Mouse (Mus musculus): ENCODE measurements around the gene Pak4. TPM values are rescaled to one million over a fixed set of nuclear protein-coding genes. Genes with fewer than 3 reads are reported as not detected.
A peak's percentile ranks its signal among the peaks of the same experiment; 100 is the strongest.
"Not testable (repeated sequence)": the region's sequence is repeated elsewhere in the genome, so short reads cannot be mapped to it uniquely, and the experiment has no call there.

The Pak4 gene
- polyA plus RNA-seq, 1 experiment from 2014 or later = 30.0 TPM

DNA sequence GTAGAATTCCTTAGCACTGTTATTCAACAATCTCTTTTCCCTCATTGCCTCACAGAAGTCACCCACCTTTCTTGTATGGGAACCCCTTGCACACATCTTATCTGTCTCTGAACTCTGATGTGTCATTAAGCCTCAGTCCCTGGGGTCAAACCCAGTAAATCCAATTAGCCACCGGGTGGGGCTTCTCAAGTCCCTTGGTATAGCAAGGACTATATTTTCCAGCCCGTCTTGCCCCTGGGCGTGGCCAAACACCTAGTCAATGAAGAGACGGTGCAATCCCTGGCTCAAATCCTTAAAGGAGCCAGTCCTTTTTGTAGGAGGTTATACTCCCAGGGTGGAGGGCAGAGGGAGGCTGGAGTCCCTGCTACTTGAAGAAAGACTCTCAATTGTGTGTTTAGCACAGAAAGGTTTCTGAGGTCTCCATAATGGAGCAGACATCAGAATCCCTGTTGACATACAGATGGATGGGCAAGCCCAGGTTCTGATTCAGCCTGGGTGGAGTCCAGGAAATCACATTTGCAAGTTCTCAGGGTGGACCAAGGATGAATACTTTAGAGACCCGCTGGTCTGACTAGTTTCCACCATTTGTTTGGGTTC, 41.9 kb downstream of the Pak4 start:
- H3K27ac ChIP-seq (replicated peaks) = no peak overlapping the region
- no peaks in the 10 kb centered on the region for H3K27me3 ChIP-seq
- 16% methylated on average over 5 of the region's 5 CpGs for WGBS
- H3K36me3 ChIP-seq = peaks cover 15% of the 10 kb centered on the region
- H3K4me2 ChIP-seq (replicated peaks) = no peak overlapping the region
- no peak for ATAC-seq (replicated peaks)
- H3K4me3 ChIP-seq = no peak overlapping the region
- no peaks in the 10 kb centered on the region for H3K9me3 ChIP-seq
- no peaks in the 10 kb centered on the region for H3K4me1 ChIP-seq
- no peak overlapping the region for H3K9ac ChIP-seq (replicated peaks)

DNA sequence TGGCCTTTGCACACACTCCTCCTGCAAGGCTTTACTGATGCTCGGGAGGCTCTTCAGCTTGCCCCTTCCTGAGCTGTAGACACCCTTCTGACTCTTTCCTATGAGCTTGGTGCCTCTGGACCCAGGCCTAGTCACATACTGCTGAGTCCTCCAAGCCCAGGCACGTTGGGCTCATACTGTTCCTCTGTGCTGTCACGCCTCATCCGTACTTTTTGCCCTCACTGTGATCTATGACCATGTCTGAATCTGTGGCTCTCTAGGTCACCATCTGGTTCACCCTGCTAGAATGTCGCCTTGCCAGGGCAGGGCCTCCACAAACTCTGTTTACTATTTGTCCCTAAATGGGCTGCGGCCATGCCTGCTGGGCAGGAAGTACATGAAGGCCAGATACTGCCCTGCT, 44.9 kb downstream of the Pak4 start:
- Histone ChIP-seq H3K9ac (replicated peaks) (no peak overlapping the region), H3K4me3 (no peak overlapping the region), H3K4me1 (no peaks in the 10 kb centered on the region), H3K9me3 (no peaks in the 10 kb centered on the region), H3K27ac (replicated peaks) (no peak overlapping the region), H3K4me2 (replicated peaks) (no peak overlapping the region), H3K27me3 (no peaks in the 10 kb centered on the region), H3K36me3 (no peaks in the 10 kb centered on the region)
- ATAC-seq (replicated peaks) = no peak
- 95% methylated on average over 6 of the region's 6 CpGs for WGBS

DNA sequence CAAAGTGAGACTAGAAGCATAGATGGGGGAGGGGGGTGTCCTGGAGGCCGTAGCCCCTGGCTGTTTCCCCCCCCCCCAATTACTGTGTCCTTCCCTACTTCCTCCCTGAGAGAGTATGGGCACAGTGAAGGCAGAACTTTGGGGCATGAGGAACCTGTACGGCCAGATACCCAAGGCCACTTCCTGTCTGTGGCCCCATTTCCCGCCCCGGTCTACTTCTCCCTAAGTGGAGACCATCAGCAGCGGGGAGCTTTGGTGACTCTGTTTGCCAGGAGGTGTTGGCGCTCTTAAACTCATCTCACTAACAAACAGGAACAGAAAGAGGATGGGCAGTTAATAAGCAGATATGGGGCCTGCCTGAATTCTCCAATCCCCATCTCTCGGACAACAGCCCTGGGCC, 50.4 kb downstream of the Pak4 start:
- no peak overlapping the region for H3K4me2 ChIP-seq (replicated peaks)
- no peak for ATAC-seq (replicated peaks)
- no peak overlapping the region for H3K4me3 ChIP-seq
- H3K36me3 ChIP-seq = no peaks in the 10 kb centered on the region
- H3K4me1 ChIP-seq = peaks cover 16% of the 10 kb centered on the region
- peaks cover 35% of the 10 kb centered on the region for H3K27me3 ChIP-seq
- WGBS = 79% methylated on average over 7 of the region's 7 CpGs
- H3K9ac ChIP-seq (replicated peaks) = no peak overlapping the region
- H3K27ac ChIP-seq (replicated peaks) = no peak overlapping the region
- H3K9me3 ChIP-seq = no peaks in the 10 kb centered on the region

DNA sequence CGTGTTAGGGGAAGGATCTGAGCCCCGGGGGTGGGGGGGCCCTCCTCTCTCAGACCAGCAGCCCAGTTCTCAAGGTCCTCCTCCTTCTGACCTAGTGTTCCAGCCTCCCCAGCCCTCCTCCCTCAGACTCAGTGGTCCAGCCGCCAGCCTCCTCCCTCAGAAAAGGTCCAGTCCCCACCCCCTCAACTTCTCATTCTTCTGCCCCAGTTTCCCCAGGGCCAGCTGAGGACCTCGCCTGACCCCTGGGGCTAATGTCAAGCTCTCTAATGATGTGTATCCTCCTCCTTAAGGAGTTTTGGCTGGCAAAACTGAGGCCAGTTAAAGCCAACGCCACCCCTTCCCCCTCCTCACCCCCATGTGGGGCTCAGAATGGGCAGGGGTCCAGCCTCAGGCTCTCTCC, 50.8 kb downstream of the Pak4 start, which contains the start of gene Nccrp1:
Nccrp1 (minus strand) TSS at position 101 of the 400 bp plus-strand sequence.
- H3K36me3 ChIP-seq = no peaks in the 10 kb centered on the region
- ATAC-seq (replicated peaks) = no peak
- no peaks in the 10 kb centered on the region for H3K9me3 ChIP-seq
- H3K27me3 ChIP-seq = peaks cover 35% of the 10 kb centered on the region
- peak within 1 kb of the TSS; percentile 8 for H3K9ac ChIP-seq (replicated peaks)
- H3K4me2 ChIP-seq (replicated peaks) = peak within 1 kb of the TSS; percentile 48
- 10% methylated on average over 5 of the region's 5 CpGs for WGBS
- H3K4me3 ChIP-seq = peak within 1 kb of the TSS; percentile 21
- H3K4me1 ChIP-seq = peaks cover 16% of the 10 kb centered on the region
- H3K27ac ChIP-seq (replicated peaks) = no peak within 1 kb of the TSS

DNA sequence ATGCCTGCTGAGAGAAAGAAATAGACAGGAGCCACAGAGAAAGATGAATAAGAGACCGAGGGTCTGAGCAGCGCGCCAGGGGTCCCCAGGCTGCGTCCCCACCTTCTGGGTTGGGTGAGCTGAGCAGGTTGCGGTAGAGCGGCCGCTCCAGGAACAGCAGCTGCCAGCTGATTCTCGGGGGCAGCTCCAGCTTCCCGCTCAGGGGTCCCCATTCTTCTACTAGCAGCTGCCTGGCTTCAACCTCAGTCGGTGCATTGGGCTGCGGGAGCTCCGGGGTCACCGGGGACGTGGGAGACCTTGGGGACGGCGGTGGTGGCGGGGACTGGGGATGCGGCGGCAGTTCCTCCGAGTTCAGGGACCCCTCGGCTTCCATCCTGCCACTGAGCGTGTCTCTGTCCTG, 51.3 kb downstream of the Pak4 start:
- Histone ChIP-seq H3K4me2 (replicated peaks) (peak overlapping the region; percentile 48), H3K27me3 (peaks cover 35% of the 10 kb centered on the region), H3K27ac (replicated peaks) (no peak overlapping the region), H3K4me3 (peak overlapping the region; percentile 21), H3K9ac (replicated peaks) (peak overlapping the region; percentile 8), H3K4me1 (peaks cover 16% of the 10 kb centered on the region), H3K9me3 (no peaks in the 10 kb centered on the region), H3K36me3 (no peaks in the 10 kb centered on the region)
- ATAC-seq (replicated peaks) = no peak
- WGBS = 1% methylated on average over 22 of the region's 22 CpGs

DNA sequence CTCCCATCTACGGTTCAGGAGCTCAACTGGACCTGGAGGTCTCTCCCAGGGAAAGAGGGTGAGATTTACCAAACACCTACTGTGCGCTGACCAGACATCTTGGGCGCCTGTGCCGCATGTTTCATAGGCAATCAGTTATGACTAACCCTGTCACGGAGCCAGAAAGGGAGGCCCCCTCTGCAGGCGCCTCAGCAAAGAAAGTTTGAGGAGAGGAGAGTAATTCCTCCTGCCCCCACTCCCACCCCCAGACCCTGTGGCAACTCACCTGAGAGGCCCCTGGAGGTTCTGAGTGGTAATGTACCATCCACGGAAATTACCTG, 52.1 kb downstream of the Pak4 start:
- no peak overlapping the region for H3K4me3 ChIP-seq
- H3K4me2 ChIP-seq (replicated peaks) = no peak overlapping the region
- H3K36me3 ChIP-seq = no peaks in the 10 kb centered on the region
- ATAC-seq (replicated peaks) = no peak
- no peaks in the 10 kb centered on the region for H3K9me3 ChIP-seq
- H3K4me1 ChIP-seq = peaks cover 16% of the 10 kb centered on the region
- H3K27ac ChIP-seq (replicated peaks) = no peak overlapping the region
- WGBS = 42% methylated on average over 7 of the region's 7 CpGs
- no peak overlapping the region for H3K9ac ChIP-seq (replicated peaks)
- peaks cover 35% of the 10 kb centered on the region for H3K27me3 ChIP-seq

DNA sequence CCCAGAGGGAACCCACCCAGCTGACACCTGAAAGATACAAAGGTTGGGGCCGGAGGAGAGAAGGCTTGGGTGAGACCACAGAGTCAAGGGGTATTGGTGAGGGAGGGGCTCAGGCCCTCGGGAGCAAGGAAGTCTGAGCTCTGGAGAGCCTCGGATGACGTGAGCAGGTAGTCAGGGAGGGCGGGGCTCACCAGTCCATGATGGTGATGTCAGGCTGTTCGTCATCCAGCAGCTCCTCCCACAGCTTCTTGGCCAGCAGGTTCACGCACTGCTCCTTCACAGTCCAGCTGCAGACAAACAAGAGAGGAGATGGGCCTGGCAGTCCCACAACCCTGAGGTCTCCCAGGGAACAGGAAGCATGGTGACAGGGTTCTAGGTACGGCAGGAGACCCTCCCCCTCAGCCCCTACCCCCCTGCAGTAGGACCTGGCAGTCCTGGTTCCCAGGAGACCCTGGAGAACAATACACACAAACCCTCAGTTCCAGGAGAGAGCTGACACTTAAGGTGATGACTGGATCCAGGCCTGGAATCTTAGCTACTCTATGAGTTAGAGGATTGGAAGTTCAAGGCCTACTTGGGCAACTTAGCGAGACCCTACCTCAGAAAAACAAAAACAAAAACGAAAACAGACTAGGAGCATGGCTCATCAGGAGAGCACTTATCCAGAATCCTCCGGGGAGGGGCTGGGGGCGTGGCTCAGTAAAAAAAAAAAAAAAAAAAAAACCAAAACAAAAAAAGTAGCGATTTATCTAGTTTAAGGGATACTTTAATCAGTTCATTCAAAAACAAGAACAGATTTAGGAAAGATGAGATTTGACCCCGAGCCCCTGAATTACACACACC, 52.7 kb downstream of the Pak4 start:
- Histone ChIP-seq H3K4me3 (no peak overlapping the region), H3K4me2 (replicated peaks) (no peak overlapping the region), H3K36me3 (no peaks in the 10 kb centered on the region), H3K4me1 (peaks cover 16% of the 10 kb centered on the region), H3K27ac (replicated peaks) (no peak overlapping the region), H3K27me3 (peaks cover 35% of the 10 kb centered on the region), H3K9ac (replicated peaks) (no peak overlapping the region), H3K9me3 (no peaks in the 10 kb centered on the region)
- no peak for ATAC-seq (replicated peaks)
- WGBS = 26% methylated on average over 14 of the region's 14 CpGs

DNA sequence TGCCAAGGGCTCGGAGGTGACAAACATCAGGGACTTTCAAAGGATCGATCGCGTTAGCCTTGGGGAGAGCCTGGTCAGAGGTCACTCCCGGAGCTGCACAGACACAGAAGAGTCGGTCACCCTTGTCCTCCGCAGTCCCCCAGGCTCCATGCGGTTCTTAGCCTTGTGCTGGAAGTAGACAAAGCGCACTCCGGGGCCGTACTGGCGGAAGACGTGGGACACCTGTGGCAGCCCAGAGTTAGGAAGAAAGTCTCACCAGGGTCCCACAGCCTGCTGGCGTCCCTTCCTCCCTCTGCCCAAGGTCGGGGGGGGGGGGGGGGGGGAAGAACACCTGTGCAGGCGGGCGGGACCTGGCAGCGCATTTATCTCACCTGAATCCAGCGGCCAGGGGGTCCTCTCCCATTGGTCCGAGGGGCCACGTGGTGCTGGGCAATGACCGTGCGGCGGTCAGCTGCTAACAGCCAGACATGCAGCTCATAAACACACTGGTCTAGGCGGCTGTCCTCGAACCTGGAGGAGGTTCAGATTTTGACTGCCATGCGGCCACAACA, 53.9 kb downstream of the Pak4 start:
- Histone ChIP-seq H3K4me1 (peaks cover 16% of the 10 kb centered on the region), H3K27me3 (peaks cover 35% of the 10 kb centered on the region), H3K4me3 (no peak overlapping the region; the same call in 1 of the 2 replicates), H3K9ac (replicated peaks) (no peak overlapping the region), H3K27ac (replicated peaks) (no peak overlapping the region), H3K9me3 (no peaks in the 10 kb centered on the region), H3K36me3 (no peaks in the 10 kb centered on the region), H3K4me2 (replicated peaks) (peak overlapping the region; percentile 14; the same call in 1 of the 2 replicates)
- ATAC-seq (replicated peaks) = no peak
- WGBS = 5% methylated on average over 26 of the region's 27 CpGs

DNA sequence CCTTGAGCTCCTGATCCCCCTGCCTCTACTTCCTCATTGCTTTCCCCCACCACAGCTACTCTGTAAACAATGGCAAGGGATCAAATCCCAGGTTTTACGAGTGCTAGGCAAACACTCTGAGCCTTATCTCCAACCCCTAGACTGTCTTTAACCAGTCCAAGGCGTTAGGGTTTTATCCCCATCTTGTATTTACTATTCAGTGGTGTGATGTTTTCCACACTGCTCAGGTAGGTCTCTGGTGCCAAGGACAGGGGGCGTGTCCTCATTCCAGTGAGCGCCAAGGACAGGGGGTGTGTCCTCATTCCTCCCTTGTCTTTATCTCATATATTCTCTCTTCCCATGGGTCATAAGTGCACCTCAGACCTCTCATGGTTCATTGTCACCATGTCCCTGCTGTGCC, 57.5 kb downstream of the Pak4 start, which contains the start of gene Sycn:
Sycn (plus strand) TSS at position 360 of the 400 bp plus-strand sequence.
- Histone ChIP-seq H3K9ac (replicated peaks) (no peak within 1 kb of the TSS), H3K4me3 (no peak within 1 kb of the TSS), H3K27ac (replicated peaks) (no peak within 1 kb of the TSS), H3K4me2 (replicated peaks) (no peak within 1 kb of the TSS), H3K36me3 (no peaks in the 10 kb centered on the region), H3K27me3 (peaks cover 16% of the 10 kb centered on the region), H3K4me1 (peaks cover 7% of the 10 kb centered on the region; the same call in 1 of the 2 replicates), H3K9me3 (no peaks in the 10 kb centered on the region)
- WGBS = 90% methylated on average over 4 of the region's 4 CpGs
- no peak for ATAC-seq (replicated peaks)

DNA sequence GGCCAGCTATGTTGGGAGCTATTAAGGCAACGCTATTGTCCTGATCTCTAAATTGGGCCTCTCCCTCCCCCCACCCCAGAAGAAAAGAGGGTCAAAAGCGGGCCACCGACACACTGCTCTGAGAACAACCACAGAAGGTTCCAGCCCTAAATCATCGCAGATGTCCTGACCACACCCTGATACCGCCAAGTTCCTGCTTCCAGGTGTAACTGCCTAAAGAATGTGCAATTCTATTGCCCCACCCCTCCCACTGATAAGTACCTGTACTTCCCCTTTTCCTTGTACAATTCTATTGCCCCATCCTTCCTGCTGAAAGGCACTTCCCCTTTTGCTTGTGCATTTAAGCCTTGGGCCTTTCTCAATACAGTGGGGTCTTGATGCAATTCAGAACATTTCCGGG, 59.1 kb downstream of the Pak4 start:
- not testable (repeated sequence) for ATAC-seq (replicated peaks); H3K27me3 ChIP-seq; H3K27ac ChIP-seq (replicated peaks); H3K4me2 ChIP-seq (replicated peaks); H3K9ac ChIP-seq (replicated peaks); H3K4me3 ChIP-seq; H3K4me1 ChIP-seq; H3K9me3 ChIP-seq; H3K36me3 ChIP-seq
- 95% methylated on average over 6 of the region's 6 CpGs for WGBS

DNA sequence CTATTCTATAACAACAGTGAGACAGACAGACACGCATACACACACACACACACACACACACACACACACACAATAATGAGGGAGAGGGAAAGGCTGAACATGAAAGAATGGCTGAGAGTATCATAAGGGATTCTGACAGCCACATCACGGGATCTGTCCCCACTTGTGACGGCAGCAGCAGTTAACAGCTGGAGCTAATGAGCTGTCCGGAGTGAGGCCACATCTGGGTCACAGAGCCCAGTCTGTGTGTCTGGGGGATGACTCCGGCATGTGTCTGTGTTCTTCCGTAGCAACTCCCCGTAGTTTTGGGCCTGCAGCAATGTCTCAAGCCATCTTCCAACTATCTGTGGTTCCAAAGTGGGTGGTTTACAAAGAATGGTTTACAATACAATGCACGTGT, 66.0 kb downstream of the Pak4 start:
- no peak overlapping the region for H3K27ac ChIP-seq (replicated peaks)
- no peak overlapping the region for H3K4me3 ChIP-seq
- 75% methylated on average over 8 of the region's 8 CpGs for WGBS
- no peak overlapping the region for H3K4me2 ChIP-seq (replicated peaks)
- H3K4me1 ChIP-seq = no peaks in the 10 kb centered on the region
- H3K36me3 ChIP-seq = no peaks in the 10 kb centered on the region
- ATAC-seq (replicated peaks) = no peak
- no peaks in the 10 kb centered on the region for H3K27me3 ChIP-seq
- H3K9me3 ChIP-seq = no peaks in the 10 kb centered on the region
- no peak overlapping the region for H3K9ac ChIP-seq (replicated peaks)

DNA sequence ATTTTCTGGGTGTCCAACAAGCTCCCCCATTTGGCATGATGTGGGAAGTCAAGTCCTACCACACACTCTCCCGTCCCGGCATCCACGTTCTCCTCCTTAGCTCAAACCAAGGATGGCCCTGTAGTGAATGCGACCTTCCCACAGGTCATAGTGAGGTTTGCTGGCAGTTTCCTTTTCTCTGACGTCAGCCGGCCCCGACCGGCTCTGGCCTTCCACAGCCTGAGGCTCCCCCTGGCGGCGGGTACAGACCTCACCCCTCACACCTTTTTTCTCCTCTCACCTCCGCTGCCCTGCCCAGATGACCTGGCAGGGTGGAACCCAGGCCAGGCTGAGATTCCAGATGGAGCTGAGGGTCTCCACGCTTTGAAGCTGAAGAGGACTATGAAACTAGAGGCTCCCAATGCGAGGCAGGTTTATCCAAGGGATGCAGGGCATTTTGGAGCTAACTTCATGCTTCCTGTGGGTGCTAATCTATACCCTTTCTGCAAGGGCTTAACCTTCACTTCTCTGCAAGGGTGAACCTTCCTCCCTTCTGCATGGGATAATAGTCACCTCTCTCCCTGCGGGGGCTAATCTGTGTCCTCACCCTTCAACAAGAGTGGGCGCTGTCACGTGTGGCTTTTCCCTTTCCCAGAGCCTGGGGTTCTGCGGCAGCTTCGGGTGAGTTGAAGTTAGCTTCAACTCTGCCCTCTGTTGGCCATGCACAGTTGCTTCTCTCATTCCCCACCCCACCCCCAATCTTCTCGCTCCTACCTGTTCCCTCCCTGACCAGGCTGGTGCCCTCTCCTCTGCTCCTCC, 69.9 kb downstream of the Pak4 start:
- ATAC-seq (replicated peaks) = no peak
- no peak overlapping the region for H3K4me2 ChIP-seq (replicated peaks)
- no peaks in the 10 kb centered on the region for H3K9me3 ChIP-seq
- 9% methylated on average over 19 of the region's 19 CpGs for WGBS
- no peaks in the 10 kb centered on the region for H3K4me1 ChIP-seq
- H3K4me3 ChIP-seq = no peak overlapping the region
- H3K27me3 ChIP-seq = no peaks in the 10 kb centered on the region
- no peak overlapping the region for H3K9ac ChIP-seq (replicated peaks)
- no peaks in the 10 kb centered on the region for H3K36me3 ChIP-seq
- no peak overlapping the region for H3K27ac ChIP-seq (replicated peaks)

Data from forebrain, embryonic 15.5 days (tissue).